Mouse (Mus musculus): ENCODE results near the gene Taz. TPM values are rescaled to one million over a fixed set of nuclear protein-coding genes. Genes with fewer than 3 reads are reported as not detected.

Taz gene
- total and polyA plus RNA-seq, 3 experiments: 45.6 to 93.5 (median 47.4) TPM

GRCm38 (mm10) chrX:74270062-74270901 lies 11.4 kb upstream of the Taz start, which contains the start of gene Rpl10:
TSS of gene Rpl10 (plus strand) at chrX:74270812.
- H3K36me3 ChIP-seq (ENCODE audit: control insufficient read depth, insufficient read depth, low read length): peaks cover 5% of the 10 kb centered on the region

GRCm38 (mm10) chrX:74270902-74271551 lies 10.7 kb upstream of the Taz start:
- Histone ChIP-seq H3K79me2 (replicated peaks; ENCODE audit: control insufficient read depth, insufficient read depth, low read length) (no peaks in the 10 kb centered on the region), H3K36me3 (ENCODE audit: control insufficient read depth, insufficient read depth, low read length) (peaks cover 5% of the 10 kb centered on the region), H3K4me3 (peak overlapping the region; percentile 66), H3K9ac (ENCODE audit: low read depth, low read length) (peak overlapping the region; percentile 69), H3K4me1 (ENCODE audit: control insufficient read depth, insufficient read depth, low read length) (peaks cover 2% of the 10 kb centered on the region), H3K27ac (peak overlapping the region; percentile 76), H3K27me3 (ENCODE audit: control insufficient read depth, insufficient read depth, low read length) (no peaks in the 10 kb centered on the region)
- intact Hi-C loops (cut with DNase I): loop anchor here (2.0 to 5.0 kb wide), 2 partner anchors 26 to 101 kb away; partner anchors contain the start of genes Atp6ap1, Slc10a3 and Ubl4a
- peak; percentile 31 for DNase-seq
- no peak for TF ChIP-seq EP300 (IDR thresholded peaks at IDR 0.05; ENCODE audit: insufficient read depth, low read depth, low read length)
- TF ChIP-seq POLR2A (IDR thresholded peaks at IDR 0.05; ENCODE audit: insufficient read depth, low read depth, low read length): 0 out of 2 replicates have a peak, but pooled peaks have one; percentile 6
- WGBS: 19% methylated on average over 27 of the region's 27 CpGs

More at GRCm38 (mm10) chrX:74270062-74270901, 11.4 kb upstream of the Taz start, which contains the start of gene Rpl10:
- Histone ChIP-seq H3K9ac (ENCODE audit: low read depth, low read length) (peak within 1 kb of the TSS; percentile 72), H3K4me3 (peak within 1 kb of the TSS; percentile 66), H3K79me2 (replicated peaks; ENCODE audit: control insufficient read depth, insufficient read depth, low read length) (no peaks in the 10 kb centered on the region), H3K4me1 (ENCODE audit: control insufficient read depth, insufficient read depth, low read length) (peaks cover 2% of the 10 kb centered on the region), H3K27ac (peak within 1 kb of the TSS; percentile 99), H3K27me3 (ENCODE audit: control insufficient read depth, insufficient read depth, low read length) (no peaks in the 10 kb centered on the region)
- DNase-seq: peak; percentile 83 to 93
- peak; percentile 98 for TF ChIP-seq POLR2A (IDR thresholded peaks at IDR 0.05; ENCODE audit: insufficient read depth, low read depth, low read length)
- no peak; the same call in none of the 2 replicates for TF ChIP-seq EP300 (IDR thresholded peaks at IDR 0.05; ENCODE audit: insufficient read depth, low read depth, low read length)
- peak; percentile 62 for TF ChIP-seq CTCF (IDR thresholded peaks at IDR 0.05)
- 17% methylated on average over 42 of the region's 42 CpGs for WGBS
- intact Hi-C loops (cut with DNase I): loop anchor here (2.0 to 5.0 kb wide), 2 partner anchors 27 to 102 kb away; partner anchors contain the start of genes Atp6ap1, Slc10a3 and Ubl4a

GRCm38 (mm10) chrX:74273422-74274322 lies 8.0 kb upstream of the Taz start:
- Histone ChIP-seq H3K4me1 (ENCODE audit: control insufficient read depth, insufficient read depth, low read length) (peaks cover 2% of the 10 kb centered on the region), H3K4me3 (no peak overlapping the region), H3K27ac (no peak overlapping the region), H3K36me3 (ENCODE audit: control insufficient read depth, insufficient read depth, low read length) (peaks cover 5% of the 10 kb centered on the region), H3K9ac (ENCODE audit: low read depth, low read length) (no peak overlapping the region), H3K27me3 (ENCODE audit: control insufficient read depth, insufficient read depth, low read length) (no peaks in the 10 kb centered on the region), H3K79me2 (replicated peaks; ENCODE audit: control insufficient read depth, insufficient read depth, low read length) (no peaks in the 10 kb centered on the region)
- 31% methylated on average over 10 of the region's 10 CpGs for WGBS
- DNase-seq: no peak
- TF ChIP-seq POLR2A (IDR thresholded peaks at IDR 0.05; ENCODE audit: insufficient read depth, low read depth, low read length) (0 out of 2 replicates have a peak, but pooled peaks have one; percentile 13), EP300 (IDR thresholded peaks at IDR 0.05; ENCODE audit: insufficient read depth, low read depth, low read length) (no peak)
- intact Hi-C loops (cut with DNase I): loop anchor here (5.0 kb wide), 1 partner anchor 99 kb away; the partner anchor contains the start of genes Slc10a3 and Ubl4a

- 64% methylated on average over 8 of the region's 8 CpGs for WGBS
- DNase-seq: no peak
- Histone ChIP-seq H3K27me3 (ENCODE audit: control insufficient read depth, insufficient read depth, low read length) (no peaks in the 10 kb centered on the region), H3K9ac (ENCODE audit: low read depth, low read length) (no peak overlapping the region), H3K79me2 (replicated peaks; ENCODE audit: control insufficient read depth, insufficient read depth, low read length) (no peaks in the 10 kb centered on the region), H3K4me1 (ENCODE audit: control insufficient read depth, insufficient read depth, low read length) (no peaks in the 10 kb centered on the region; the same call in 1 of the 2 replicates), H3K36me3 (ENCODE audit: control insufficient read depth, insufficient read depth, low read length) (no peaks in the 10 kb centered on the region), H3K27ac (no peak overlapping the region), H3K4me3 (no peak overlapping the region)
- TF ChIP-seq POLR2A (IDR thresholded peaks at IDR 0.05; ENCODE audit: insufficient read depth, low read depth, low read length) (no peak), EP300 (IDR thresholded peaks at IDR 0.05; ENCODE audit: insufficient read depth, low read depth, low read length) (no peak), CTCF (IDR thresholded peaks at IDR 0.05) (no peak)
- intact Hi-C loops (cut with DNase I): no loop called here
Observed at GRCm38 (mm10) chrX:74277916-74278315, 3.8 kb upstream of the Taz start.
